Mouse (Mus musculus) stomach, postnatal 0 days (tissue): ENCODE measurements at regions not wholly inside any gene's neighbourhood (a gene's known extent, or its start where the extent isn't known, plus 50 kb on each side); places are given as distances from the start of the nearest gene placed in this dataset.

Experiments used
- CTCF ChIP-seq: IDR thresholded peaks from 2 replicates; pipeline ENCODE4 v1.5.1; 2016; ENCODE audit warnings: antibody characterized with exemption, low read depth, mild to moderate bottlenecking, moderate library complexity
- EP300 ChIP-seq: optimal IDR thresholded peaks from 2 replicates; pipeline ENCODE3; 2016; ENCODE audit warnings: antibody characterized with exemption

DNA sequence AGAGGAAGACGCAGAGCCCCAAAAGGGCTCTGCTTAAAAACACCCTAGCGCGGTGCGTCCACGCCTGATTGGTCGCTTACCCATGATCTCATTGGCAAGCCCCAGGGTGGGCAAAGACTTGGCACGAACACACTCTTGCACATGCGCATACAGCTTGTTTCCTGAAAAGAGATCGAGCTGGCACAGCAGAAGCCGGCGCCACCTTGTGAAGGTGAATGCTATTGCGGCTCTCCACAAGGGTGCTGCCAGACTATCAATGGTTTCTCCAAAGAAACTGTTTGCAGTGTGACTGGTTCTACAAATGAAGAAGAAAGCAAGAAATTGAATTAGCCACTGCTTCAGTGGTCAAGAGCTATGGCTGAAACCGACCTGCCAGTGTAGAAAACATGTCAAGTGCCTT, 165.1 kb upstream of the Speer2 start:
- no peak for TF ChIP-seq EP300
- peak; percentile 59 for TF ChIP-seq CTCF
